Mouse (Mus musculus): Measurements from ENCODE around the gene Mfng.

GRCm38 (mm10) chr15:78750608-78751350 lies 22.5 kb downstream of the Mfng start:
- TF ChIP-seq CTCF (IDR thresholded peaks at IDR 0.05; ENCODE audit: low read depth): no peak
- no peak for TF ChIP-seq EP300 (optimal IDR thresholded peaks at IDR 0.05)
